ENCODE assay signal across 36 mouse cellular contexts in the genomic region with DNA sequence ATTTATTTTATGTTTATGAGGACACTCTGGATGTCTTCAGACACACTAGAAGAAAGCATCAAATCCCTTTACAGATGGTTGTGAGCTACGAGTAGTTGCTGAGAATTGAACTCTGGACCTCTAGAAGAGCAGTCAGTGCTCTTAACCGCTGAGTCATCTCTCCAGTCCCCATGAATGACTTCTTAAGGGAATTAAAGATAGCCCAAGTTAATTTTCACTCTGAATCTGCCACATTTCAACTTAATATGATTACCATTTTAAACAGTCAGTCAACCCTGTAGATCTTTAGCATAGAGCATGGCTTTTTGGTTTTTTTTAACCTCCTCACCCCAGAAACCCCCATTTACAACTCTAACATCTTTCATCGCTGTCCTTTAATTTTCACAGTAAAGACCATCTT. TPM values are rescaled to one million over a fixed set of nuclear protein-coding genes. Genes with fewer than 3 reads are reported as not detected.
"Had no signal": no experiment of that assay in that cellular context is flagged by ENCODE, and none has a peak within 500 bp of the region (broad histone marks: within the 10 kb centered on the region; RNA-seq: fewer than 3 reads in every experiment).

No protein-coding gene starts in this region.

- DNase-seq: left cerebral cortex, postnatal 4 days; liver; liver, embryonic 13.5 days; liver, postnatal 0 days; lung, adult 18-20 months; lung, adult 2 months; lung, embryonic 14.5 days; lung, postnatal 10 days; lung, postnatal 14 days; lung, postnatal 36 days; lung, postnatal 4 days; midbrain, embryonic 14.5 days had no signal

- H3K9ac ChIP-seq: limb, embryonic 12.5 days; limb, embryonic 13.5 days; limb, embryonic 15.5 days; liver, embryonic 12.5 days; liver, embryonic 13.5 days; liver, embryonic 14.5 days; liver, embryonic 15.5 days; liver, postnatal 0 days; lung, embryonic 14.5 days; lung, embryonic 15.5 days; midbrain, embryonic 12.5 days; midbrain, embryonic 13.5 days; midbrain, embryonic 15.5 days; neural tube, embryonic 12.5 days; neural tube, embryonic 13.5 days had no signal

- H3K4me3 ChIP-seq: left cerebral cortex, adult 2 months; limb, embryonic 12.5 days; limb, embryonic 13.5 days; limb, embryonic 15.5 days; liver, embryonic 12.5 days; liver, embryonic 13.5 days; liver, embryonic 15.5 days; lung, embryonic 15.5 days; megakaryocyte, embryonic 14.5 days; midbrain, embryonic 10.5 days; midbrain, embryonic 12.5 days; midbrain, embryonic 13.5 days; midbrain, embryonic 15.5 days; myocyte; neural tube, embryonic 12.5 days; neural tube, embryonic 13.5 days had no signal

- H3K4me2 ChIP-seq: limb, embryonic 12.5 days; limb, embryonic 13.5 days; limb, embryonic 15.5 days; liver, embryonic 11.5 days; liver, embryonic 12.5 days; liver, embryonic 13.5 days; liver, embryonic 15.5 days; lung, embryonic 14.5 days; lung, embryonic 15.5 days; midbrain, embryonic 12.5 days; midbrain, embryonic 13.5 days; midbrain, embryonic 15.5 days; neural tube, embryonic 12.5 days; neural tube, embryonic 13.5 days had no signal

- H3K27me3 ChIP-seq: limb, embryonic 12.5 days; limb, embryonic 13.5 days; limb, embryonic 15.5 days; liver, embryonic 12.5 days; liver, embryonic 13.5 days; liver, embryonic 15.5 days; lung, embryonic 15.5 days; midbrain, embryonic 15.5 days; neural tube, embryonic 12.5 days; neural tube, embryonic 13.5 days had no signal

- ATAC-seq: liver, embryonic 12.5 days; liver, postnatal 0 days; lung, postnatal 0 days; midbrain, embryonic 13.5 days; midbrain, embryonic 15.5 days; midbrain, embryonic 16.5 days had no signal

- H3K27ac ChIP-seq: left cerebral cortex, adult 2 months; limb, embryonic 12.5 days; limb, embryonic 13.5 days; limb, embryonic 15.5 days; liver, embryonic 12.5 days; liver, embryonic 13.5 days; liver, embryonic 14.5 days; liver, embryonic 15.5 days; lung, embryonic 15.5 days; macrophage; midbrain, embryonic 10.5 days; midbrain, embryonic 12.5 days; midbrain, embryonic 13.5 days; midbrain, embryonic 15.5 days; neural tube, embryonic 12.5 days; neural tube, embryonic 13.5 days had no signal

- H3K36me3 ChIP-seq: limb, embryonic 12.5 days; limb, embryonic 13.5 days; limb, embryonic 15.5 days; liver, embryonic 12.5 days; liver, embryonic 13.5 days; liver, embryonic 15.5 days; lung, embryonic 15.5 days; midbrain, embryonic 10.5 days; midbrain, embryonic 12.5 days; midbrain, embryonic 13.5 days; midbrain, embryonic 15.5 days; neural tube, embryonic 12.5 days; neural tube, embryonic 13.5 days had no signal

- H3K9me3 ChIP-seq: limb, embryonic 12.5 days; limb, embryonic 13.5 days; limb, embryonic 15.5 days; liver, embryonic 12.5 days; liver, embryonic 13.5 days; liver, embryonic 15.5 days; lung, embryonic 15.5 days; megakaryocyte, embryonic 14.5 days; midbrain, embryonic 10.5 days; midbrain, embryonic 12.5 days; midbrain, embryonic 13.5 days; midbrain, embryonic 15.5 days; neural tube, embryonic 12.5 days; neural tube, embryonic 13.5 days had no signal

- H3K4me1 ChIP-seq: liver, embryonic 15.5 days; neural tube, embryonic 12.5 days had no signal

RNA-seq across cellular contexts. Expression of a gene that starts 42.6 kb away (rescaled TPM):
- total RNA-seq: liver, adult 2 months; megakaryocyte, adult 5-6 weeks; megakaryocyte-erythroid progenitor cell, adult 5-6 weeks; monocyte, adult 5-6 weeks had no signal
- polyA plus RNA-seq: macrophage had no signal
